Mouse (Mus musculus) testis, adult 10 weeks (tissue): ENCODE data around the gene Olfr557. TPM values are rescaled to one million over a fixed set of nuclear protein-coding genes. Genes with fewer than 3 reads are reported as not detected.

Experiments used
- polyA plus RNA-seq: library from polyadenylated mRNA; stranded (reverse); fragments of 350-450 nt; fragmentation: Illumina TruSeq; extraction: RNeasy Lipid Tissue Mini Kit (QIAGEN cat#74804); gene quantifications from one replicate; pipeline ENCODE4 v1.2.3, GENCODE M21; 2014; ENCODE audit warnings: low read depth, low replicate concordance

The Olfr557 gene
- polyA plus RNA-seq = not detected

GRCm38 (mm10) chr7:102695358-102696125 lies at the start of gene Olfr557:
Olfr557 (plus strand) TSS chr7:102695910.

GRCm38 (mm10) chr7:102658523-102658922 lies 37.2 kb upstream of the Olfr557 start, which contains the start of gene Olfr555:
Olfr555 (plus strand) TSS chr7:102658823.

GRCm38 (mm10) chr7:102664599-102664998 lies 31.1 kb upstream of the Olfr557 start, which contains the start of gene Olfr556:
Olfr556 (plus strand) TSS chr7:102664899.

GRCm38 (mm10) chr7:102686944-102687501 lies 8.7 kb upstream of the Olfr557 start, which contains the start of gene Trim68:
Trim68 (minus strand) TSS chr7:102687327.

GRCm38 (mm10) chr7:102701915-102702314 lies 6.2 kb downstream of the Olfr557 start, which contains the start of gene Olfr558:
Olfr558 (plus strand) TSS chr7:102702215.

GRCm38 (mm10) chr7:102718970-102719369 lies 23.3 kb downstream of the Olfr557 start, which contains the start of gene Olfr33:
Olfr33 (minus strand) TSS chr7:102719070.

GRCm38 (mm10) chr7:102727391-102727790 lies 31.7 kb downstream of the Olfr557 start, which contains the start of gene Olfr559:
Olfr559 (minus strand) TSS chr7:102727491.

Other genes with a start within 250 kb of the Olfr557 start
- gene Olfr543, start 214.2 kb upstream of the Olfr557 start, polyA plus RNA-seq = not detected
- not detected for gene Olfr544, start 207.6 kb upstream of the Olfr557 start, polyA plus RNA-seq
- gene Olfr545, start 196.3 kb upstream of the Olfr557 start, polyA plus RNA-seq = not detected
- gene Olfr547, start 161.2 kb upstream of the Olfr557 start, polyA plus RNA-seq = not detected
- not detected for gene Olfr548-ps1, start 155.0 kb upstream of the Olfr557 start, polyA plus RNA-seq
- gene Olfr549, start 146.0 kb upstream of the Olfr557 start, polyA plus RNA-seq = not detected
- 1.1 TPM for gene Trim21, start 130.4 kb upstream of the Olfr557 start, polyA plus RNA-seq
- not detected for gene Olfr550, start 124.5 kb upstream of the Olfr557 start, polyA plus RNA-seq
- gene Olfr551, start 104.0 kb upstream of the Olfr557 start, polyA plus RNA-seq = not detected
- not detected for gene Olfr552, start 98.1 kb upstream of the Olfr557 start, polyA plus RNA-seq
- not detected for gene Olfr553, start 77.7 kb upstream of the Olfr557 start, polyA plus RNA-seq
- not detected for gene Olfr554, start 57.5 kb upstream of the Olfr557 start, polyA plus RNA-seq
- not detected for gene Olfr555, start 37.1 kb upstream of the Olfr557 start, polyA plus RNA-seq
- gene Olfr556, start 31.0 kb upstream of the Olfr557 start, polyA plus RNA-seq = not detected
- gene Trim68, start 8.6 kb upstream of the Olfr557 start, polyA plus RNA-seq = 5.6 TPM
- 0.48 TPM for gene Olfr558, start 6.3 kb downstream of the Olfr557 start, polyA plus RNA-seq
- 0.08 TPM for gene Olfr33, start 23.2 kb downstream of the Olfr557 start, polyA plus RNA-seq
- gene Olfr559, start 31.6 kb downstream of the Olfr557 start, polyA plus RNA-seq = not detected
- gene Olfr560, start 63.5 kb downstream of the Olfr557 start, polyA plus RNA-seq = not detected
- 0.34 TPM for gene Olfr78, start 63.6 kb downstream of the Olfr557 start, polyA plus RNA-seq
- gene Olfr561, start 75.3 kb downstream of the Olfr557 start, polyA plus RNA-seq = not detected
- not detected for gene Olfr564, start 107.6 kb downstream of the Olfr557 start, polyA plus RNA-seq
- gene Olfr566, start 162.9 kb downstream of the Olfr557 start, polyA plus RNA-seq = not detected
- gene Olfr568, start 181.2 kb downstream of the Olfr557 start, polyA plus RNA-seq = 0.24 TPM
- not detected for gene Olfr569, start 195.0 kb downstream of the Olfr557 start, polyA plus RNA-seq
- not detected for gene Olfr570, start 198.7 kb downstream of the Olfr557 start, polyA plus RNA-seq
- not detected for gene Olfr571, start 221.6 kb downstream of the Olfr557 start, polyA plus RNA-seq
- gene Olfr572, start 228.5 kb downstream of the Olfr557 start, polyA plus RNA-seq = not detected
- gene Olfr573-ps1, start 246.7 kb downstream of the Olfr557 start, polyA plus RNA-seq = not detected